Mouse (Mus musculus) stomach, postnatal 0 days (tissue): ENCODE measurements at regions not wholly inside any gene's neighbourhood (a gene's known extent, or its start where the extent isn't known, plus 50 kb on each side); places are given as distances from the start of the nearest gene placed in this dataset.

Experiments used
- CTCF ChIP-seq: IDR thresholded peaks from 2 replicates; pipeline ENCODE4 v1.5.1; 2016; ENCODE audit warnings: antibody characterized with exemption, low read depth, mild to moderate bottlenecking, moderate library complexity
- EP300 ChIP-seq: optimal IDR thresholded peaks from 2 replicates; pipeline ENCODE3; 2016; ENCODE audit warnings: antibody characterized with exemption

DNA sequence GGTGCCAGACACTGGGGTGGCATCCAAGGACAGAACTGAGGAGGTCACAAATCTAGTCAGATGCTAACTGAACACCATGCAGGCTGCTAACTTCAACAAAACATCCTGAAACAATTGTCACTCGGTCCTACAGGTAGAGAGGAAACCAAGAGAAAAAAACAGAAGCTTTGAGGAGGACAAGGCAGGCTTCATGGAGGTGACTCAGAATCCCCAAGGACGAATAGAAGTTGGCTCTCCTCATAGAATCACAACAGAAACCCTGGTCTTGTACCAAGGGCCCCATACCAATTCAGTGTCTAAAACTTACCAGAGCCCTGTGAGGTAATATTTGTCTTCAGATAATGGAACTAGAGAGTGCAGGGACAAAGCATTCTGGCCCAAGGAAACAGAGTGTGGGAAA is 206.1 kb upstream of the Tle3 start:
- TF ChIP-seq CTCF (no peak), EP300 (no peak)
